In genomic region chr19:59208475-59208874, GRCm38 (mm10) we compare ENCODE assay signal across 8 mouse cellular contexts. TPM values are rescaled to one million over a fixed set of nuclear protein-coding genes. Genes with fewer than 3 reads are reported as not detected.
A peak's percentile ranks its signal among the peaks of the same experiment; 100 is the strongest.
DNase-seq lines count a peak whose midpoint lies in the region; ATAC-seq and TF ChIP-seq lines count a peak whose summit lies in the region.
"Had no signal": no experiment of that assay in that cellular context is flagged by ENCODE, and none has a peak within 500 bp of the region (broad histone marks: within the 10 kb centered on the region; RNA-seq: fewer than 3 reads in every experiment).

No protein-coding gene starts in this region.

- H3K4me3 ChIP-seq in cerebellum, adult 2 months (replicated peaks; ENCODE audit: insufficient read depth, low read depth, low read length), result no peak overlapping the region
- H3K4me3 ChIP-seq in liver, embryonic 14.5 days (ENCODE audit: insufficient read depth in 1 of 2, low read depth in 2 of 2, low read length in 2 of 2), result no peak overlapping the region
- H3K4me3 ChIP-seq: limb, embryonic 15.5 days had no signal

- TF ChIP-seq CTCF in cerebellum, adult 2 months (IDR thresholded peaks at IDR 0.05; ENCODE audit: borderline replicate concordance, insufficient read depth, low read depth, low read length), result peak; percentile 76
- peak; percentile 81 for TF ChIP-seq CTCF in liver, embryonic 14.5 days (IDR thresholded peaks at IDR 0.05; ENCODE audit: low read depth)

- no peak overlapping the region for H3K9ac ChIP-seq in liver, embryonic 14.5 days (replicated peaks)
- H3K9ac ChIP-seq: limb, embryonic 15.5 days had no signal

- 30% methylated on average over 5 of the region's 5 CpGs for WGBS in cerebellum, adult 2 months
- 27% methylated on average over 5 of the region's 5 CpGs for WGBS in liver, embryonic 14.5 days (ENCODE audit: insufficient replicate concordance)

- TF ChIP-seq POLR2A in cerebellum, adult 2 months (IDR thresholded peaks at IDR 0.05; ENCODE audit: borderline replicate concordance, insufficient read depth, low read length), result no peak

- peak; percentile 86 for ATAC-seq in frontal cortex, adult (ENCODE audit: low TSS enrichment)
- ATAC-seq in liver, embryonic 14.5 days (ENCODE audit: insufficient read depth), result no peak

- TF ChIP-seq EP300 in liver, embryonic 14.5 days (IDR thresholded peaks at IDR 0.05; ENCODE audit: low read depth), result no peak

- DNase-seq in CD4-positive helper T cell, adult 2 months (ENCODE audit: low read depth, low spot score), result peak; percentile 40
- DNase-seq in MN1 (ENCODE audit: low spot score), result peak; percentile 81
- DNase-seq in cerebellum, adult 2 months, result peak; percentile 45 to 61
- peak; percentile 69 for DNase-seq in kidney, postnatal 14 days
- DNase-seq in liver, embryonic 14.5 days (ENCODE audit: low read depth in 3 of 3, low spot score in 3 of 3), result peak; percentile 17 to 35 (median 18)
- peak; percentile 88 to 92 for DNase-seq in right cerebral cortex, adult 2 months (ENCODE audit: low spot score in 2 of 2)

- H3K27me3 ChIP-seq in cerebellum, adult 2 months (ENCODE audit: control insufficient read depth, insufficient read depth, low read length), result no peaks in the 10 kb centered on the region
- H3K27me3 ChIP-seq in liver, embryonic 14.5 days (ENCODE audit: control insufficient read depth, insufficient read depth, low read length), result no peaks in the 10 kb centered on the region

- H3K9me3 ChIP-seq in liver, embryonic 14.5 days (ENCODE audit: control insufficient read depth, low read length), result no peaks in the 10 kb centered on the region
- H3K9me3 ChIP-seq: limb, embryonic 15.5 days had no signal

- no peaks in the 10 kb centered on the region for H3K36me3 ChIP-seq in liver, embryonic 14.5 days (replicated peaks; ENCODE audit: control insufficient read depth, insufficient read depth, low read depth)
- H3K36me3 ChIP-seq: limb, embryonic 15.5 days had no signal

- H3K27ac ChIP-seq in cerebellum, adult 2 months (ENCODE audit: insufficient read depth, low read length), result no peak overlapping the region
- H3K27ac ChIP-seq in liver, embryonic 14.5 days, result no peak overlapping the region
- H3K27ac ChIP-seq: limb, embryonic 15.5 days had no signal

- no peak overlapping the region for H3K4me2 ChIP-seq in liver, embryonic 14.5 days (ENCODE audit: low read depth)
- H3K4me2 ChIP-seq: limb, embryonic 15.5 days had no signal

- no peaks in the 10 kb centered on the region for H3K4me1 ChIP-seq in cerebellum, adult 2 months (ENCODE audit: control insufficient read depth, insufficient read depth, low read length)
- no peaks in the 10 kb centered on the region for H3K4me1 ChIP-seq in liver, embryonic 14.5 days (replicated peaks; ENCODE audit: control insufficient read depth in 2 of 2, insufficient read depth in 2 of 2, low read length in 1 of 2)
- H3K4me1 ChIP-seq: limb, embryonic 15.5 days had no signal

RNA-seq across cellular contexts. Expression of gene Kcnk18, which starts 10.5 kb away (rescaled TPM):
- polyA plus RNA-seq in cerebellum, adult 2 months (2012; rRNA removed), result 0.03 TPM in 1 of 2 replicates, not detected in the other
- not detected in 2 replicates for polyA plus RNA-seq in liver, embryonic 14.5 days (2012; rRNA removed)
- polyA plus RNA-seq in liver, embryonic 14.5 days (2014; fragmentation: Nextera tagmentation; extraction: Ambion mirVana), result not detected in 2 replicates
- polyA plus RNA-seq: limb, embryonic 15.5 days had no signal

RNA-seq across cellular contexts. Expression of gene Vax1, which starts 38.6 kb away (rescaled TPM):
- 0.26 TPM in 1 of 2 replicates, not detected in the other for polyA plus RNA-seq in cerebellum, adult 2 months (2012; rRNA removed)
- not detected in 2 replicates for polyA plus RNA-seq in liver, embryonic 14.5 days (2012; rRNA removed)
- not detected in 2 replicates for polyA plus RNA-seq in liver, embryonic 14.5 days (2014; fragmentation: Nextera tagmentation; extraction: Ambion mirVana)
- polyA plus RNA-seq: limb, embryonic 15.5 days had no signal

RNA-seq across cellular contexts. Expression of gene Slc18a2, which starts 52.2 kb away (rescaled TPM):
- 5.1 and 5.2 TPM in 2 replicates for polyA plus RNA-seq in cerebellum, adult 2 months (2012; rRNA removed)
- 0.55 and 0.75 TPM in 2 replicates for polyA plus RNA-seq in liver, embryonic 14.5 days (2012; rRNA removed)
- 2.1 and 2.4 TPM in 2 replicates for polyA plus RNA-seq in liver, embryonic 14.5 days (2014; fragmentation: Nextera tagmentation; extraction: Ambion mirVana)

Comparison
In these comparisons a context has a peak if more than half of its experiments do, and no peak if none do; other contexts are left out.
1. DNase-seq: peak in every context shown above with its lines; median percentile 90 in right cerebral cortex, adult 2 months; 81 in MN1; 69 in kidney, postnatal 14 days; 53 in cerebellum, adult 2 months; 40 in CD4-positive helper T cell, adult 2 months; 18 in liver, embryonic 14.5 days.